Comparison of ENCODE assay signal across 9 mouse cellular contexts in genomic region chr19:46690387-46690786, GRCm38 (mm10). TPM values are rescaled to one million over a fixed set of nuclear protein-coding genes. Genes with fewer than 3 reads are reported as not detected.
DNase-seq lines count a peak whose midpoint lies in the region; ATAC-seq and TF ChIP-seq lines count a peak whose summit lies in the region.
"Had no signal": no experiment of that assay in that cellular context is flagged by ENCODE, and none has a peak within 500 bp of the region (broad histone marks: within the 10 kb centered on the region; RNA-seq: fewer than 3 reads in every experiment).

No protein-coding gene starts in this region.

- H3K4me1 ChIP-seq in kidney, postnatal 0 days (replicated peaks; ENCODE audit: insufficient read depth, low read length), result peaks cover 6% of the 10 kb centered on the region; the same call in 1 of the 2 replicates
- no peaks in the 10 kb centered on the region for H3K4me1 ChIP-seq in embryonic facial prominence, embryonic 11.5 days (ENCODE audit: control insufficient read depth, insufficient read depth, low read length)
- peaks cover 6% of the 10 kb centered on the region for H3K4me1 ChIP-seq in hindbrain, postnatal 0 days (ENCODE audit: insufficient read depth, low read length)

- peak overlapping the region; percentile 75 for H3K4me3 ChIP-seq in kidney, postnatal 0 days (replicated peaks; ENCODE audit: low read depth, low read length)
- peak overlapping the region; percentile 56 for H3K4me3 ChIP-seq in embryonic facial prominence, embryonic 11.5 days (ENCODE audit: low read depth, low read length)
- H3K4me3 ChIP-seq in hindbrain, postnatal 0 days (ENCODE audit: low read length), result peak overlapping the region; percentile 72
- H3K4me3 ChIP-seq in myocyte, result peak overlapping the region; percentile 37

- no peaks in the 10 kb centered on the region for H3K79me2 ChIP-seq in myocyte (ENCODE audit: control insufficient read depth, insufficient read depth)

- peak overlapping the region; percentile 90 for H3K9ac ChIP-seq in kidney, postnatal 0 days (ENCODE audit: low read depth, low read length)
- H3K9ac ChIP-seq in embryonic facial prominence, embryonic 11.5 days (replicated peaks; ENCODE audit: low read length), result peak overlapping the region; percentile 75
- H3K9ac ChIP-seq in hindbrain, postnatal 0 days (replicated peaks; ENCODE audit: low read length), result peak overlapping the region; percentile 76

- H3ac ChIP-seq in myocyte (ENCODE audit: control insufficient read depth, insufficient read length), result peak overlapping the region; percentile 30

- no peak for TF ChIP-seq POLR2A in myocyte (IDR thresholded peaks at IDR 0.05; ENCODE audit: insufficient read length, low read depth)

- WGBS in kidney, postnatal 0 days, result 78% methylated on average over 11 of the region's 11 CpGs
- 78% methylated on average over 11 of the region's 11 CpGs for WGBS in embryonic facial prominence, embryonic 11.5 days
- 71% methylated on average over 11 of the region's 11 CpGs for WGBS in hindbrain, postnatal 0 days

- no peak overlapping the region for H3K27ac ChIP-seq in kidney, postnatal 0 days
- H3K27ac ChIP-seq in embryonic facial prominence, embryonic 11.5 days (replicated peaks; ENCODE audit: low read depth, low read length), result no peak overlapping the region
- H3K27ac ChIP-seq in hindbrain, postnatal 0 days, result peak overlapping the region; percentile 91

- no peak for ATAC-seq in kidney, postnatal 0 days (replicated peaks; ENCODE audit: low FRiP score, low read depth)
- 0 out of 2 replicates have a peak, but pooled peaks have one; percentile 5 for ATAC-seq in embryonic facial prominence, embryonic 11.5 days (replicated peaks; ENCODE audit: insufficient number of reproducible peaks, low FRiP score, low TSS enrichment, low read depth)
- ATAC-seq in hindbrain, postnatal 0 days, result peak; percentile 48; the same call in 1 of the 2 replicates

- DNase-seq in kidney, postnatal 0 days (ENCODE audit: low spot score), result no peak
- DNase-seq in kidney, adult 8-10 months, result no peak
- no peak for DNase-seq in embryonic facial prominence, embryonic 11.5 days (ENCODE audit: low spot score)
- no peak for DNase-seq in hindbrain, postnatal 0 days (ENCODE audit: low spot score)
- no peak for DNase-seq in cerebellum, adult 11-12 months
- DNase-seq in embryo, embryonic 10.5 days (ENCODE audit: low spot score), result no peak
- DNase-seq in thymus, postnatal 25 days, result no peak

- H3K4me2 ChIP-seq in kidney, postnatal 0 days (ENCODE audit: low read length), result peak overlapping the region; percentile 63
- peak overlapping the region; percentile 42 for H3K4me2 ChIP-seq in embryonic facial prominence, embryonic 11.5 days (ENCODE audit: low read depth, low read length)
- peak overlapping the region; percentile 67 for H3K4me2 ChIP-seq in hindbrain, postnatal 0 days (ENCODE audit: low read depth, low read length)
- peak overlapping the region; percentile 98 for H3K4me2 ChIP-seq in myocyte (ENCODE audit: low read depth)

- no peaks in the 10 kb centered on the region for H3K27me3 ChIP-seq in kidney, postnatal 0 days (ENCODE audit: insufficient read depth, low read length)
- no peaks in the 10 kb centered on the region for H3K27me3 ChIP-seq in embryonic facial prominence, embryonic 11.5 days (ENCODE audit: control insufficient read depth, insufficient read depth, low read length)
- no peaks in the 10 kb centered on the region for H3K27me3 ChIP-seq in hindbrain, postnatal 0 days (ENCODE audit: insufficient read depth, low read length)
- no peaks in the 10 kb centered on the region for H3K27me3 ChIP-seq in myocyte (ENCODE audit: control insufficient read depth, insufficient read depth, insufficient read length)

- no peak for TF ChIP-seq CTCF in kidney, postnatal 0 days (IDR thresholded peaks at IDR 0.05; ENCODE audit: low read depth)
- TF ChIP-seq CTCF in hindbrain, postnatal 0 days (IDR thresholded peaks at IDR 0.05; ENCODE audit: low read depth), result no peak

- no peaks in the 10 kb centered on the region for H3K36me3 ChIP-seq in kidney, postnatal 0 days (ENCODE audit: insufficient read depth, low read length)
- H3K36me3 ChIP-seq in embryonic facial prominence, embryonic 11.5 days (replicated peaks; ENCODE audit: control insufficient read depth, insufficient read depth, low read depth, low read length), result no peaks in the 10 kb centered on the region
- H3K36me3 ChIP-seq in hindbrain, postnatal 0 days (ENCODE audit: insufficient read depth, low read length), result peaks cover 4% of the 10 kb centered on the region; the same call in 1 of the 2 replicates
- no peaks in the 10 kb centered on the region for H3K36me3 ChIP-seq in myocyte (ENCODE audit: control insufficient read depth, insufficient read depth)

- no peaks in the 10 kb centered on the region for H3K9me3 ChIP-seq in kidney, postnatal 0 days (replicated peaks; ENCODE audit: low read length)
- no peaks in the 10 kb centered on the region for H3K9me3 ChIP-seq in embryonic facial prominence, embryonic 11.5 days (replicated peaks; ENCODE audit: control insufficient read depth, low read length)
- H3K9me3 ChIP-seq in hindbrain, postnatal 0 days (ENCODE audit: low read length), result no peaks in the 10 kb centered on the region

TF ChIP-seq in myocyte, 11 proteins besides CTCF, POLR2A, EP300 and RAD21:
- TF ChIP-seq USF1 (IDR thresholded peaks at IDR 0.05; ENCODE audit: low read depth) (no peak), SRF (IDR thresholded peaks at IDR 0.05; ENCODE audit: control insufficient read depth, insufficient read length, low read depth) (no peak), MAX (IDR thresholded peaks at IDR 0.05; ENCODE audit: low read depth) (no peak)

RNA-seq across cellular contexts. Expression of gene Borcs7, which starts 0.7 kb away (rescaled TPM):
- polyA plus RNA-seq in kidney, postnatal 0 days (2015; fragmentation: Nextera tagmentation; extraction: Ambion mirVana), result 21.3 TPM in 2 replicates
- polyA plus RNA-seq in embryonic facial prominence, embryonic 11.5 days (2014; fragmentation: Nextera tagmentation; extraction: Ambion mirVana), result 13.4 and 15.3 TPM in 2 replicates
- 9.3 and 11.2 TPM in 2 replicates for total RNA-seq in hindbrain, postnatal 0 days (2014; rRNA removed)
- polyA plus RNA-seq in hindbrain, postnatal 0 days (2015; fragmentation: Nextera tagmentation; extraction: Ambion mirVana), result 37.1 and 38.9 TPM in 2 replicates
- polyA plus RNA-seq in myocyte (2012; fragmentation: generic; extraction: Trizol), result 5.3 TPM

RNA-seq across cellular contexts. Expression of gene As3mt, which starts 16.9 kb away (rescaled TPM):
- polyA plus RNA-seq in kidney, postnatal 0 days (2015; fragmentation: Nextera tagmentation; extraction: Ambion mirVana), result 59.4 and 65.0 TPM in 2 replicates
- polyA plus RNA-seq in embryonic facial prominence, embryonic 11.5 days (2014; fragmentation: Nextera tagmentation; extraction: Ambion mirVana), result 29.3 and 34.6 TPM in 2 replicates
- 16.0 and 19.0 TPM in 2 replicates for total RNA-seq in hindbrain, postnatal 0 days (2014; rRNA removed)
- polyA plus RNA-seq in hindbrain, postnatal 0 days (2015; fragmentation: Nextera tagmentation; extraction: Ambion mirVana), result 32.9 and 34.9 TPM in 2 replicates
- 4.1 TPM for polyA plus RNA-seq in myocyte (2012; fragmentation: generic; extraction: Trizol)

RNA-seq across cellular contexts. Expression of gene Cyp17a1, which starts 17.4 kb away (rescaled TPM):
- polyA plus RNA-seq in kidney, postnatal 0 days (2015; fragmentation: Nextera tagmentation; extraction: Ambion mirVana), result not detected in 2 replicates
- polyA plus RNA-seq in embryonic facial prominence, embryonic 11.5 days (2014; fragmentation: Nextera tagmentation; extraction: Ambion mirVana), result not detected in 2 replicates
- total RNA-seq in hindbrain, postnatal 0 days (2014; rRNA removed), result not detected in 2 replicates
- not detected in 2 replicates for polyA plus RNA-seq in hindbrain, postnatal 0 days (2015; fragmentation: Nextera tagmentation; extraction: Ambion mirVana)
- polyA plus RNA-seq in myocyte (2012; fragmentation: generic; extraction: Trizol), result not detected
- total RNA-seq: hematopoietic stem cell, adult 5-6 weeks had no signal

Comparison
In these comparisons a context has a peak if more than half of its experiments do, and no peak if none do; other contexts are left out.
1. H3K4me2 ChIP-seq: peak in every context shown above with its lines; median percentile 98 in myocyte; 67 in hindbrain, postnatal 0 days; 63 in kidney, postnatal 0 days; 42 in embryonic facial prominence, embryonic 11.5 days.